Mouse (Mus musculus): ENCODE data around the gene Dsel.

GRCm38 (mm10) chr1:111875784-111876183 is 11.1 kb upstream of the Dsel start:
- no peak for TF ChIP-seq CTCF (conservative IDR thresholded peaks at IDR 0.05; ENCODE audit: insufficient read depth, insufficient read length, low read depth, low read length)
- TF ChIP-seq POLR2A (IDR thresholded peaks at IDR 0.05; ENCODE audit: low read depth, low read length) = no peak
